Mouse (Mus musculus) C2C12 (cell line): ENCODE results near the gene Chd6.

ENCODE experiments used
- CEBPB ChIP-seq: IDR thresholded peaks from one replicate; pipeline ENCODE4 v1.6.1; 2011; ENCODE audit warnings: low read depth, mild to moderate bottlenecking, control low read depth, moderate library complexity
- CTCF ChIP-seq: IDR thresholded peaks from one replicate; pipeline ENCODE4 v1.5.1; 2011; ENCODE audit not compliant: control insufficient read depth, insufficient read depth, insufficient read length
- FOSL1 ChIP-seq: IDR thresholded peaks from one replicate; pipeline ENCODE4 v1.8.0; 2011; ENCODE audit warnings: mild to moderate bottlenecking, low read length; ENCODE audit not compliant: poor library complexity, insufficient read depth, severe bottlenecking
- MAX ChIP-seq: IDR thresholded peaks from one replicate; pipeline ENCODE4 v1.6.1; 2011; ENCODE audit warnings: mild to moderate bottlenecking, control low read depth
- MYOD1 ChIP-seq: IDR thresholded peaks from one replicate; pipeline ENCODE4 v1.6.1; 2011; ENCODE audit warnings: low read depth; ENCODE audit not compliant: control insufficient read depth, insufficient read length
- MYOG ChIP-seq: IDR thresholded peaks from one replicate; pipeline ENCODE4 v1.6.1; 2011; ENCODE audit not compliant: control insufficient read depth, insufficient read length; ENCODE audit errors: extremely low read depth
- USF1 ChIP-seq: IDR thresholded peaks from one replicate; pipeline ENCODE4 v1.6.1; 2011; ENCODE audit warnings: low read depth, mild to moderate bottlenecking, control low read depth, moderate library complexity

GRCm38 (mm10) chr2:160994181-160994580 is 114.7 kb downstream of the Chd6 start:
- no peak for TF ChIP-seq MAX
- no peak for TF ChIP-seq CTCF
- TF ChIP-seq MYOD1 = no peak
- no peak for TF ChIP-seq USF1
- TF ChIP-seq FOSL1 = no peak
- TF ChIP-seq CEBPB = no peak
- TF ChIP-seq MYOG = no peak
